Mouse (Mus musculus): Measurements from ENCODE around the gene Focad. TPM values are rescaled to one million over a fixed set of nuclear protein-coding genes. Genes with fewer than 3 reads are reported as not detected.

The Focad gene
- total and polyA plus RNA-seq, 2 experiments from 2014 or later, result 5.0 to 13.2 TPM

DNA sequence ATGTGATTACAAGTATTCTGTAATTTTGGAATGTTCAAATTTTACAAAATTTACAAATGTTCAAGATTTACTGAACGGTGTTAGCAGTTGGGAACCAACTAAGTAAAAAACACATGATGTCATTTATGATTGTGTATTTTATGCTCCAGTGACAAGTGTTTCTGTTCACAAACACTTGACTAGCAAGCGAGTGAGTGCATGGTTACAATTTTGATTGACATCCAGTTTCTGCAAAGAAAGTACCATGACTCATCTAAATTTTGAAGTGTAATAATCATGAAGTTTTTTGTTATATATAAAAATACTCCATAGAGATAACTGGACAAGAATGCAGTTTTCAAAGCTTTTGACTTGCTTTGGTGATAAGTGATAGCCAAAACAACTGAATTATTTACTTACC, 1.3 kb downstream of the Focad start:
- no peak for TF ChIP-seq CTCF (IDR thresholded peaks at IDR 0.05; ENCODE audit: low read depth)
- no peak for TF ChIP-seq EP300 (IDR thresholded peaks at IDR 0.05; ENCODE audit: low read depth)
- Histone ChIP-seq H3K4me3 (ENCODE audit: low read depth, low read length) (no peak overlapping the region), H3K36me3 (replicated peaks; ENCODE audit: control insufficient read depth, insufficient read depth, low read length) (no peaks in the 10 kb centered on the region)

GRCm38 (mm10) chr4:88108585-88108984, 14.2 kb downstream of the Focad start:
- H3K9ac ChIP-seq (replicated peaks; ENCODE audit: low read depth, low read length), result no peak overlapping the region
- H3K9me3 ChIP-seq (replicated peaks; ENCODE audit: control insufficient read depth, low read length), result no peaks in the 10 kb centered on the region
- no peak for ATAC-seq (ENCODE audit: insufficient read depth, low read depth)
- no peak for DNase-seq (ENCODE audit: low spot score)
- no peaks in the 10 kb centered on the region for H3K4me1 ChIP-seq (ENCODE audit: control insufficient read depth, insufficient read depth)
- no peak overlapping the region for H3K4me3 ChIP-seq (ENCODE audit: low read depth, low read length)
- H3K36me3 ChIP-seq (replicated peaks; ENCODE audit: control insufficient read depth, insufficient read depth, low read length), result no peaks in the 10 kb centered on the region
- TF ChIP-seq EP300 (IDR thresholded peaks at IDR 0.05; ENCODE audit: low read depth), result no peak
- TF ChIP-seq CTCF (IDR thresholded peaks at IDR 0.05; ENCODE audit: low read depth), result no peak
- H3K27me3 ChIP-seq (ENCODE audit: control insufficient read depth, insufficient read depth, low read length), result no peaks in the 10 kb centered on the region
- H3K27ac ChIP-seq (ENCODE audit: low read depth), result no peak overlapping the region
- 41% methylated on average over 3 of the region's 3 CpGs for WGBS
- H3K4me2 ChIP-seq (ENCODE audit: low read depth, low read length), result no peak overlapping the region

More for the DNA sequence above, 1.3 kb downstream of the Focad start:
- DNase-seq (ENCODE audit: low spot score) (no peak), ATAC-seq (ENCODE audit: insufficient read depth, low read depth) (no peak)
- no peak overlapping the region for H3K4me2 ChIP-seq (ENCODE audit: low read depth, low read length)
- 83% methylated on average over 2 of the region's 2 CpGs for WGBS
- no peaks in the 10 kb centered on the region; the same call in 1 of the 2 replicates for H3K4me1 ChIP-seq (ENCODE audit: control insufficient read depth, insufficient read depth)
- H3K27ac ChIP-seq (ENCODE audit: low read depth), result no peak overlapping the region
- H3K27me3 ChIP-seq (ENCODE audit: control insufficient read depth, insufficient read depth, low read length), result no peaks in the 10 kb centered on the region
- H3K9ac ChIP-seq (replicated peaks; ENCODE audit: low read depth, low read length), result no peak overlapping the region
- H3K9me3 ChIP-seq (replicated peaks; ENCODE audit: control insufficient read depth, low read length), result no peaks in the 10 kb centered on the region

- no peak for ATAC-seq (ENCODE audit: insufficient read depth, low read depth)
- TF ChIP-seq EP300 (IDR thresholded peaks at IDR 0.05; ENCODE audit: low read depth) (no peak), CTCF (IDR thresholded peaks at IDR 0.05; ENCODE audit: low read depth) (no peak)
- no peak for DNase-seq (ENCODE audit: low spot score)
- no peak overlapping the region for H3K4me2 ChIP-seq (ENCODE audit: low read depth, low read length)
- 85% methylated on average over 3 of the region's 3 CpGs for WGBS
- H3K9me3 ChIP-seq (replicated peaks; ENCODE audit: control insufficient read depth, low read length), result no peaks in the 10 kb centered on the region
- no peak overlapping the region for H3K27ac ChIP-seq (ENCODE audit: low read depth)
- H3K36me3 ChIP-seq (replicated peaks; ENCODE audit: control insufficient read depth, insufficient read depth, low read length), result no peaks in the 10 kb centered on the region
- no peak overlapping the region for H3K9ac ChIP-seq (replicated peaks; ENCODE audit: low read depth, low read length)
- H3K4me3 ChIP-seq (ENCODE audit: low read depth, low read length), result no peak overlapping the region
- no peaks in the 10 kb centered on the region for H3K27me3 ChIP-seq (ENCODE audit: control insufficient read depth, insufficient read depth, low read length)
- H3K4me1 ChIP-seq (ENCODE audit: control insufficient read depth, insufficient read depth), result no peaks in the 10 kb centered on the region
Observed at GRCm38 (mm10) chr4:88117331-88117730, 22.9 kb downstream of the Focad start.

GRCm38 (mm10) chr4:88117942-88118341, 23.5 kb downstream of the Focad start:
- TF ChIP-seq EP300 (IDR thresholded peaks at IDR 0.05; ENCODE audit: low read depth) (no peak), CTCF (IDR thresholded peaks at IDR 0.05; ENCODE audit: low read depth) (no peak)
- ATAC-seq (ENCODE audit: insufficient read depth, low read depth) (no peak), DNase-seq (ENCODE audit: low spot score) (no peak)
- no peak overlapping the region for H3K27ac ChIP-seq (ENCODE audit: low read depth)
- H3K9ac ChIP-seq (replicated peaks; ENCODE audit: low read depth, low read length), result no peak overlapping the region
- H3K4me3 ChIP-seq (ENCODE audit: low read depth, low read length), result no peak overlapping the region
- H3K9me3 ChIP-seq (replicated peaks; ENCODE audit: control insufficient read depth, low read length), result no peaks in the 10 kb centered on the region
- no peaks in the 10 kb centered on the region for H3K4me1 ChIP-seq (ENCODE audit: control insufficient read depth, insufficient read depth)
- H3K4me2 ChIP-seq (ENCODE audit: low read depth, low read length), result no peak overlapping the region
- no peaks in the 10 kb centered on the region for H3K36me3 ChIP-seq (replicated peaks; ENCODE audit: control insufficient read depth, insufficient read depth, low read length)
- no peaks in the 10 kb centered on the region for H3K27me3 ChIP-seq (ENCODE audit: control insufficient read depth, insufficient read depth, low read length)

- no peaks in the 10 kb centered on the region for H3K27me3 ChIP-seq (ENCODE audit: control insufficient read depth, insufficient read depth, low read length)
- TF ChIP-seq CTCF (IDR thresholded peaks at IDR 0.05; ENCODE audit: low read depth) (no peak), EP300 (IDR thresholded peaks at IDR 0.05; ENCODE audit: low read depth) (no peak)
- DNase-seq (ENCODE audit: low spot score), result no peak
- H3K27ac ChIP-seq (ENCODE audit: low read depth), result no peak overlapping the region
- H3K4me2 ChIP-seq (ENCODE audit: low read depth, low read length), result no peak overlapping the region
- H3K36me3 ChIP-seq (replicated peaks; ENCODE audit: control insufficient read depth, insufficient read depth, low read length), result no peaks in the 10 kb centered on the region
- H3K4me3 ChIP-seq (ENCODE audit: low read depth, low read length), result no peak overlapping the region
- ATAC-seq (ENCODE audit: insufficient read depth, low read depth), result no peak
- no peaks in the 10 kb centered on the region for H3K9me3 ChIP-seq (replicated peaks; ENCODE audit: control insufficient read depth, low read length)
- WGBS, result 81% methylated on average over 5 of the region's 5 CpGs
- H3K4me1 ChIP-seq (ENCODE audit: control insufficient read depth, insufficient read depth), result no peaks in the 10 kb centered on the region
- no peak overlapping the region for H3K9ac ChIP-seq (replicated peaks; ENCODE audit: low read depth, low read length)
Observed at GRCm38 (mm10) chr4:88118750-88119395, 24.4 kb downstream of the Focad start.

DNA sequence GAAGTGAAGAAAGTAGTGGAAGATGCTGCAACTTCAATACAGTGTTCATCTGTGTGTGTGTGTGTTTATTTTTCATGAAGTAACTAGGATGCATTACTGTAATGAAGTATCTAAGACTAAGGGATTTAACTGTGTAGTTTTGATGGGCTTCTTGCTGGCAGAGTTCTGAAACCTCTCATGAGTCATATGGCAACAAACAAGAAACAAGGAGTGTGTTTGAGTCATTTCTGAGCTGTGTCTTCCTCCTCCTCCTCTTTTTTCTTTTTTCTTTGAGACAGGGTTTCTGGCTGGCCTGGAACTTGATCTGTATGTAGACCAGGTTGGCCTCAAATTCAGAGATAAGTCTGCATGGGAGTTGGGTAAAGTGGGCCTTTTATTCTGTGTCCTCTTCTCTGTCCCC, 25.7 kb downstream of the Focad start:
- Histone ChIP-seq H3K4me3 (ENCODE audit: low read depth, low read length) (no peak overlapping the region), H3K9me3 (replicated peaks; ENCODE audit: control insufficient read depth, low read length) (no peaks in the 10 kb centered on the region), H3K27ac (ENCODE audit: low read depth) (peak overlapping the region; percentile 20; the same call in 1 of the 2 replicates), H3K9ac (replicated peaks; ENCODE audit: low read depth, low read length) (no peak overlapping the region), H3K4me1 (ENCODE audit: control insufficient read depth, insufficient read depth) (no peaks in the 10 kb centered on the region), H3K4me2 (ENCODE audit: low read depth, low read length) (no peak overlapping the region), H3K27me3 (ENCODE audit: control insufficient read depth, insufficient read depth, low read length) (no peaks in the 10 kb centered on the region), H3K36me3 (replicated peaks; ENCODE audit: control insufficient read depth, insufficient read depth, low read length) (no peaks in the 10 kb centered on the region)
- ATAC-seq (ENCODE audit: insufficient read depth, low read depth) (no peak), DNase-seq (ENCODE audit: low spot score) (no peak)
- TF ChIP-seq EP300 (IDR thresholded peaks at IDR 0.05; ENCODE audit: low read depth) (no peak), CTCF (IDR thresholded peaks at IDR 0.05; ENCODE audit: low read depth) (no peak)
